Mouse (Mus musculus) cerebellum, adult 11 months (tissue): ENCODE measurements around the gene Vmn2r26.
"Not testable (repeated sequence)": the region's sequence is repeated elsewhere in the genome, so short reads cannot be mapped to it uniquely, and the experiment has no call there.

Experiments used
- DNase-seq: peaks from one replicate; pipeline ENCODE4 v3.0.0; 2022

Vmn2r26 gene

GRCm38 (mm10) chr6:124024268-124024667, at the start of gene Vmn2r26:
Vmn2r26 (plus strand) TSS chr6:124024568.
- not testable (repeated sequence) for DNase-seq

- no peak for DNase-seq
These were observed 3.5 kb upstream of the Vmn2r26 start for GRCm38 (mm10) chr6:124020841-124021240.

GRCm38 (mm10) chr6:124048388-124048787, 24.0 kb downstream of the Vmn2r26 start:
- DNase-seq: no peak

DNA sequence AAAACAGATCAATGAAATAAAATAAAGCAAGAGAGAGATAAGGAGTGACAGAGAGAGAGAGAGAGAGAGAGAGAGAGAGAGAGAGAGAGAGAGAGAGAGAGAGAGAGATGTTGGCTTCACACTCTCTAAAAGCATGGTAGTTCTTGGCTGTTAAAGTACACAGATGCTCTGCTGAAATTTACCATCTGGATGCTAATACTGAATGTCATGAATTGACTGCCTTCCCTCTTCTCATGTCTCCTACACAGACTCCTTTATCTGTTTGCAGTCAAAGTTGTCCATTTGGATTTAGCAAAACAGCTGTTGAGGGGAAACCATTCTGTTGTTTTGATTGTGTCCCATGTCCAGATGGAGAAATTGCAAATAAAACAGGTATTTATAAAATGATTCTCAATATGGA, 29.2 kb downstream of the Vmn2r26 start:
- DNase-seq: not testable (repeated sequence)

DNA sequence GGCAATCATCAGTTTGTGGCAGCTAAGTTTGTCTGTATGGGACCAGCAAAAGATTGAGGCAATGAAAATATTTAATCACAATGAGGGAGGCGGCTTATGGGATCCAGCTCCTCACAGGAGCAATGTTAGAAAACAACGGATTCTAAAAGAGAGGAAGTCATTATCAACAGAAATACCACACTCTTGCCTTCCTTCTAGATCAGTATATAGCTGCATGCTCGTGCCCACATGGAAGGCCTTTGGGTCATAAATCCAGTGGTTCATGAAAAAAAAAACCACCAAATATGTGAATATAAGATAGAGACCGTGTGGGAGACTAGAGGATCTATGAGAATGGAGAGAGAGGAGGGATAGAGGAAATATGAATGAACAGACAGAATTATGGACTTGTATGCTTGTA, 78.0 kb downstream of the Vmn2r26 start:
- DNase-seq: no peak
